Mouse (Mus musculus): Measurements from ENCODE around the gene Brms1. TPM values are rescaled to one million over a fixed set of nuclear protein-coding genes. Genes with fewer than 3 reads are reported as not detected.

Gene Brms1
- total and polyA plus RNA-seq, 3 experiments: 14.3 to 18.1 (median 16.9) TPM

- WGBS: 71% methylated on average over 12 of the region's 12 CpGs
- TF ChIP-seq EP300 (IDR thresholded peaks at IDR 0.05; ENCODE audit: insufficient read depth, low read depth, low read length) (no peak), POLR2A (IDR thresholded peaks at IDR 0.05; ENCODE audit: insufficient read depth, low read depth, low read length) (no peak), CTCF (IDR thresholded peaks at IDR 0.05) (no peak)
- no peak for DNase-seq
- Histone ChIP-seq H3K36me3 (ENCODE audit: control insufficient read depth, insufficient read depth, low read length) (no peaks in the 10 kb centered on the region), H3K9ac (ENCODE audit: low read depth, low read length) (no peak overlapping the region), H3K4me1 (ENCODE audit: control insufficient read depth, insufficient read depth, low read length) (peaks cover 4% of the 10 kb centered on the region), H3K27ac (no peak overlapping the region), H3K27me3 (ENCODE audit: control insufficient read depth, insufficient read depth, low read length) (no peaks in the 10 kb centered on the region), H3K79me2 (replicated peaks; ENCODE audit: control insufficient read depth, insufficient read depth, low read length) (no peaks in the 10 kb centered on the region), H3K4me3 (no peak overlapping the region)
- intact Hi-C loops (cut with DNase I): loop anchor here (1.0 kb wide), 1 partner anchor 46 kb away; no protein-coding TSS in a partner anchor
Observed at GRCm38 (mm10) chr19:5093481-5094242, 52.5 kb downstream of the Brms1 start.

- H3K4me1 ChIP-seq (ENCODE audit: control insufficient read depth, insufficient read depth, low read length): peaks cover 2% of the 10 kb centered on the region; the same call in 1 of the 2 replicates
- 0 out of 2 replicates have a peak, but pooled peaks have one; percentile 38 for TF ChIP-seq POLR2A (IDR thresholded peaks at IDR 0.05; ENCODE audit: insufficient read depth, low read depth, low read length)
- 0 out of 2 replicates have a peak, but pooled peaks have one; percentile 30 for TF ChIP-seq EP300 (IDR thresholded peaks at IDR 0.05; ENCODE audit: insufficient read depth, low read depth, low read length)
- peak; percentile 94 for TF ChIP-seq CTCF (IDR thresholded peaks at IDR 0.05)
- H3K36me3 ChIP-seq (ENCODE audit: control insufficient read depth, insufficient read depth, low read length): no peaks in the 10 kb centered on the region
- no peak overlapping the region for H3K27ac ChIP-seq
- peak; percentile 86 to 91 for DNase-seq
- intact Hi-C loops (cut with DNase I): loop anchor here (1.0 kb wide), 1 partner anchor 45 kb away; no protein-coding TSS in a partner anchor
- 2% methylated on average over 21 of the region's 21 CpGs for WGBS
- H3K27me3 ChIP-seq (ENCODE audit: control insufficient read depth, insufficient read depth, low read length): no peaks in the 10 kb centered on the region
- H3K79me2 ChIP-seq (replicated peaks; ENCODE audit: control insufficient read depth, insufficient read depth, low read length): no peaks in the 10 kb centered on the region
- no peak overlapping the region for H3K9ac ChIP-seq (ENCODE audit: low read depth, low read length)
- H3K4me3 ChIP-seq: no peak overlapping the region
Observed at GRCm38 (mm10) chr19:5094243-5094632, 53.1 kb downstream of the Brms1 start.

DNA sequence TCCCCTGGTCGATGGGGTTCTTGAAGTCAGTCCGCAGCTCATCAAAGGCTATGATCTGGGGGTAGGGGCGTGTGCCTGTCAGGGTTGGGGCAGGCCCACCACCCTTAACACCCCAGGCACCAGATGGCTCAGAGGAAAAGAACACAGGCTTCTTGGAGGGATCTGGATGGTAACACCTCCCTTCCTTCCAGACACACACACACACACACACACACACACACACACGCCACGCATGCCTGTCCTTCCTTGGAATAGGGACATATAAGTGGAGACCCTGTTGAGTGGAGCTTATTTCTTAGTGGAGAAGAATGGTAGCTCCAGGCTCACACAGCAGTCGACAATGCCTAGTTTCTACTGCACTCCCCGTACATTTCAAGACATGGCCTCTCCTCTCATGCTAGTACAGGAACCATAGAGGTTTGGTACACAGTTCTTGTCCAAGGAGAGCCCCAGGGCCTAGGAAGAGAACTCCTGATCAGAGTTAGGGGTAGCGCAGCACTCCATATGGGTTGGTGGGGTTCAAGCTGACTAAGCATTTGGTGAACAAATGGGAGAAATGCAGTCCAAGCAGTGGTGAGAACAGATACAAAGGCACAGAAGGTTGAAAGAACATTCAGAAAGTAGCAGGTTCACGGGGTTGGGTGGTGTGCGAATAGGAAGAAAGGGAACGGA lies 53.7 kb downstream of the Brms1 start:
- Histone ChIP-seq H3K4me3 (no peak overlapping the region), H3K27ac (no peak overlapping the region), H3K36me3 (ENCODE audit: control insufficient read depth, insufficient read depth, low read length) (no peaks in the 10 kb centered on the region), H3K79me2 (replicated peaks; ENCODE audit: control insufficient read depth, insufficient read depth, low read length) (no peaks in the 10 kb centered on the region), H3K4me1 (ENCODE audit: control insufficient read depth, insufficient read depth, low read length) (peaks cover 2% of the 10 kb centered on the region; the same call in 1 of the 2 replicates), H3K9ac (ENCODE audit: low read depth, low read length) (no peak overlapping the region), H3K27me3 (ENCODE audit: control insufficient read depth, insufficient read depth, low read length) (no peaks in the 10 kb centered on the region)
- WGBS: 35% methylated on average over 11 of the region's 11 CpGs
- intact Hi-C loops (cut with DNase I): loop anchor here (1.0 kb wide), 1 partner anchor 44 kb away; no protein-coding TSS in a partner anchor
- TF ChIP-seq POLR2A (IDR thresholded peaks at IDR 0.05; ENCODE audit: insufficient read depth, low read depth, low read length): no peak
- no peak for TF ChIP-seq CTCF (IDR thresholded peaks at IDR 0.05)
- TF ChIP-seq EP300 (IDR thresholded peaks at IDR 0.05; ENCODE audit: insufficient read depth, low read depth, low read length): no peak
- no peak for DNase-seq

- 4% methylated on average over 9 of the region's 9 CpGs for WGBS
- Histone ChIP-seq H3K79me2 (replicated peaks; ENCODE audit: control insufficient read depth, insufficient read depth, low read length) (no peaks in the 10 kb centered on the region), H3K4me3 (no peak overlapping the region), H3K9ac (ENCODE audit: low read depth, low read length) (no peak overlapping the region), H3K36me3 (ENCODE audit: control insufficient read depth, insufficient read depth, low read length) (no peaks in the 10 kb centered on the region), H3K27ac (no peak overlapping the region), H3K27me3 (ENCODE audit: control insufficient read depth, insufficient read depth, low read length) (no peaks in the 10 kb centered on the region), H3K4me1 (ENCODE audit: control insufficient read depth, insufficient read depth, low read length) (peaks cover 2% of the 10 kb centered on the region; the same call in 1 of the 2 replicates)
- TF ChIP-seq EP300 (IDR thresholded peaks at IDR 0.05; ENCODE audit: insufficient read depth, low read depth, low read length): no peak
- no peak for TF ChIP-seq CTCF (IDR thresholded peaks at IDR 0.05)
- TF ChIP-seq POLR2A (IDR thresholded peaks at IDR 0.05; ENCODE audit: insufficient read depth, low read depth, low read length): no peak
- no peak for DNase-seq
- intact Hi-C loops (cut with DNase I): no loop called here
Observed at GRCm38 (mm10) chr19:5095887-5096474, 54.8 kb downstream of the Brms1 start.

DNA sequence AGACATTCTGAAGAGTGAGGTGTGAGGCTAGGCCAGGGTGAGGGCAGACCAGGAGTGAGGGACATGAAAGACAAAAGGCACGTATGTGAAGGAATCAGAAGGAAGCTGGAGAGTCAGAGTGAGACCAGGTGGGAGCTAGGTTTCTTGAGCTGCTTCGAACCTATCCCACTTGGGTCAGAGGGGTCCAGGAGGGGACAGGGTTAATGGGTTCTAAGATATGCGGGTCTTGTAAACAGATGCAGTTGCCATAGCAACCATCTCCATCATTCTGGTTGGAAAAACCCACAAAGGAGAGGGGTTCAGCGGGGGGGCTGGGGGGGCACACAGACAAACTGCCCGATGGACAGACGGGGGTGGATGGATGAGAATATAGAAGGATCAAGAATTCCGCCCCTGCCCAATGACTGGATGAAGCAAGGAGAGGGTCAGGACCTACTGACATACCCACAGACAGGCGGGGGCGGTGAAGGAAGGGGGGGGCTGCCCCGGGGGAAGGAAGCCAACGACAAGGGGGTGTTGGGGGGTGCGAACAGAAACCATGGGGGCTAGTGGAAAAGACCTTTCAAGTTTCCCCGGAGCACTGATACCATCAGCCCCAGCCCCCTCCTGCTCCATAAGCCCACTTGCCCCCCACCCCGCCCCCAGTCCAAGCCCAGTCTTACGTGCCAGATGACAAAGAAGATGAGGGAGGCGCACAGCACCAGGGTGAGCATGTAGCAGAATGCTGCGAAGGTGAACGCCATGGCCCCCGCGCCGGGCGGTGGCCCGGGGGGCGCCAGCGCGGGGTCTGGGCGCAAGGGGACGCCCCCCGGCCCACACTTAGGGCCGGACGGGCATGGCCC lies 56.6 kb downstream of the Brms1 start:
- Histone ChIP-seq H3K36me3 (ENCODE audit: control insufficient read depth, insufficient read depth, low read length) (no peaks in the 10 kb centered on the region), H3K27ac (no peak overlapping the region), H3K27me3 (ENCODE audit: control insufficient read depth, insufficient read depth, low read length) (no peaks in the 10 kb centered on the region), H3K4me1 (ENCODE audit: control insufficient read depth, insufficient read depth, low read length) (peaks cover 2% of the 10 kb centered on the region; the same call in 1 of the 2 replicates), H3K9ac (ENCODE audit: low read depth, low read length) (peak overlapping the region; percentile 58), H3K4me3 (peak overlapping the region; percentile 40), H3K79me2 (replicated peaks; ENCODE audit: control insufficient read depth, insufficient read depth, low read length) (no peaks in the 10 kb centered on the region)
- no peak for TF ChIP-seq CTCF (IDR thresholded peaks at IDR 0.05)
- no peak for TF ChIP-seq EP300 (IDR thresholded peaks at IDR 0.05; ENCODE audit: insufficient read depth, low read depth, low read length)
- TF ChIP-seq POLR2A (IDR thresholded peaks at IDR 0.05; ENCODE audit: insufficient read depth, low read depth, low read length): no peak
- DNase-seq: no peak
- 6% methylated on average over 30 of the region's 31 CpGs for WGBS
- intact Hi-C loops (cut with DNase I): no loop called here

Measured in heart, adult 2 months (tissue).